Mouse (Mus musculus) kidney, adult 11 months (tissue): ENCODE measurements around the gene Gabrp.

Experiments
- DNase-seq: peaks from one replicate; pipeline ENCODE4 v3.0.0; 2022

Gabrp gene

DNA sequence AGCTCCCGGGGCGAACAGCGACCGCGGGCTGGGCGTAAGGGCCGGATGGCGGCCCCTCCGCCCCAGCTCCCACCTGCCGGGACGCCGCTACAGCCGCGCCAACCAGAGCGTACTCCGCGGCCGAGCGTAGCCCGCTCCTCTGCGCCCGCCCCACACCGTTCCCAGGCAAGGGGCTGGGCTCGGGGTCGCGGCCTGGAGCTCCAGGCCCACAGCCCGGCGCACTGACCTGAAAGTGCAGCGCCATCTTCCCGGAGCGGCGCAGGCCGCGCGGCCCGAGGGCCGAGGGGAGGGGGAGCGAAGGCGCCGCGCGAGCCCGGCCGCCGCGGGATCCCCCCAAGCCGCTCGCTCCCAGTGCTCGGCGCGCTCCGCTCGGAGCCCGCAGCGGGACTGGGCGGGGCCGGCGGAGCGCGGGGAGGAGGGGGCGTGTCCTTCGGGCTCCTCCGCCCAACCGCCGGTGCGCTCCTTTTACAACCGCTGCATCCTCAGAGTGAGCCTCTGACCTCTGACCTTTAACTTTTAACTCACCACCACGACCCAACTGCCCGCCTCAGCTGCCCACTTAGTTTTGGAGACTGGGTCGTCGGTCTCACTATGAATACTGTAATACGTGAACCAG is 65.3 kb downstream of the Gabrp start, which contains the start of gene Ranbp17:
Gene Ranbp17 (minus strand): TSS at position 371 of the 616 bp plus-strand sequence.
- no peak for DNase-seq

GRCm38 (mm10) chr11:33512854-33513375 is 65.8 kb downstream of the Gabrp start:
- DNase-seq: peak; percentile 12

GRCm38 (mm10) chr11:33509401-33509800 is 69.4 kb downstream of the Gabrp start:
- DNase-seq: no peak
